Mouse (Mus musculus) large intestine, adult 2 months (tissue): ENCODE results near the gene Commd1. TPM values are rescaled to one million over a fixed set of nuclear protein-coding genes. Genes with fewer than 3 reads are reported as not detected.

Source experiments
- DNase-seq: peaks from one replicate; pipeline ENCODE4 v3.0.0-alpha.2; 2012; ENCODE audit warnings: low read depth, low spot score
- WGBS: fragments of 180-500 bp; shearing (Covaris S2); methylation state at CpG from one replicate; pipeline ENCODE4 v1.1.7; 2018; 5-methylcytosine and 5-hydroxymethylcytosine counted together
- polyA plus RNA-seq: library from polyadenylated mRNA; depleted of rRNA; stranded (reverse); fragments of >200 nt; gene quantifications from 2 replicates; pipeline ENCODE4 v1.2.3, GENCODE M21; 2012

Gene Commd1
- polyA plus RNA-seq, 1 experiment, result 18.9 TPM

DNA sequence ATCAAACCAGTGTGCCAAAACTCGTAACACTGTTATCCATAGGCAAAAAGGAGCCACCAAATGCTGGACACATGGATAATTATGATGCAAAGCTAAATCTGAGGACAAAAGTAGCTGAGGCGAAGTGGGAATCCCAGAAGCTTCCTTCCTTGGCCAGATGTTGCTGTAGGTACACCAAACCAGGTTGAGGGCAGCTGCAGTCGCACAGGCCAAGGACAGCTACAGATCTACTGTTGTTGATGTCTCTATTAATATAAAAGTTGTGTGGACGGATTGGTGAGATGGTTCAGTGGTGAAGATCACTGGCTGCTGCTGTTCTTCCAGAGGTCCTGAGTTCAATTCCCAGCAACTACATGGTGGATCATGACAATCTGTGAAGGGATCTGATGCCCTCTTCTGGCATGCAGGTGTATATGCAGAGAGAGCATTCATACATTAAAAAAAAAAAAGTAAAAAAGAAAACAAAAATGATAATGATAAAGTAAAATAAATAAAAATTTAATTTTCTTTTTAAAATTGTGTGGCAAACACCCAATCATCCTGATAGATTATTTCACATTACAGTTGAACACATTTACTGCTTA lies 24.3 kb downstream of the Commd1 start:
- no peak for DNase-seq
- 94% methylated on average over 4 of the region's 4 CpGs for WGBS

DNA sequence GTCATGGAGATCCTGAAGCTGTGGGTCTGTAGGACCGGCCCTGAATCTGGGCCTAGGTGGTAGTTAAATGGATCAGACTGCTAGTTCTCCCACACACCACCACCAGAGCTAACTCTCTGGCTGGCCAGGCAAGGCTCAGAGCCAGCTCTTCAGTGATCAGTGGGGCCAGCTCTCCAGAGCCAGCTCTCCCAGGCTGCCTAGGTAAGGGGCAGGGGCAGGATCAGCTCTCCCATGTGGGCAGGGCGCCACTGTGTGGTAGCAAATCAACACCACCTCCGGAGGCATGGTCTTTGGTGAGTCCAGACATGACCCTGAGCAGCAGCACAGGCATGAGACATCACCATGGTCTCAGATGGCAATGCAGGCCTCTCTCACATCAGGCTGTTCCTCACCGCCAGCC lies 25.4 kb downstream of the Commd1 start:
- WGBS, result 73% methylated on average over 4 of the region's 4 CpGs
- DNase-seq, result no peak

DNA sequence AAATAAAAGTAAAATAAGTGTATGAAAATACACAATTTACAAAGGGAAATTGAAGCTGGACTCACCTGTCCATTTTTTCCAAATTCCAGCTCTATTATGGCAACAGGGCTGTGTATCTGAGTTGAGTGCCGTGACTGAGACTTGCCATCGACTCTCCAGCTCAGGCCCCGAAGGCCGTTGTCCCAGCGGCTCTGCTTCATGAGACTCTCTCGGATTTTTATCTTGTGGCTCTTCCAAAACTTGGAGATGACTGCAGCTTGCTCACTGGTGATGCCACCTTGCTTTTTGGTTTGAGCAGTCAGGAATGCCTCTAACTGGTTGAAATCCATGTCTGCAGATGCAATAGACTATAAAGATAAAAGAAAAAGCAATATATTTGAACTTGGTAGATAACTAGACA lies 25.8 kb downstream of the Commd1 start:
- no peak for DNase-seq
- 96% methylated on average over 6 of the region's 6 CpGs for WGBS

GRCm38 (mm10) chr11:22952668-22953067 lies 29.5 kb downstream of the Commd1 start:
- DNase-seq, result no peak
- WGBS, result 90% methylated on average over 7 of the region's 7 CpGs

DNA sequence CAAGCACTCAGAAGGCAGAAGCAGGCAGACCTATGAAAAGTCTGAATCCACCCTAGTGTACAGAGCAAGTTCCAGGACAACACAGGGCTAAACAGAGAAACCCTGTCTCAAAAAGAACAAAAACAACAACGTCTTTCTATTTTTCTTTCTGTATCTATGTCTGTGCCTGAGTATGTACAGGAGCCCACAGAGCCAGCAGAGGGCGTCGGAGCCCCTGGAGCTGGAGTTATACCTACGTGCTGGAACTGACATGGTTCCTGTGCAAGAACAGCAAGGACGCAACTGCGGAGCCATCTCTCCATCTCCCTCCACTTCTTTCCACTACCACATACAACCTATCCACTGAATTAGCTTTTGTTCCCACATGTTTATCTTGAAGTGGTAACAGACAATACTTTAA lies 32.1 kb downstream of the Commd1 start:
- DNase-seq, result no peak
- WGBS, result 93% methylated on average over 6 of the region's 6 CpGs

DNA sequence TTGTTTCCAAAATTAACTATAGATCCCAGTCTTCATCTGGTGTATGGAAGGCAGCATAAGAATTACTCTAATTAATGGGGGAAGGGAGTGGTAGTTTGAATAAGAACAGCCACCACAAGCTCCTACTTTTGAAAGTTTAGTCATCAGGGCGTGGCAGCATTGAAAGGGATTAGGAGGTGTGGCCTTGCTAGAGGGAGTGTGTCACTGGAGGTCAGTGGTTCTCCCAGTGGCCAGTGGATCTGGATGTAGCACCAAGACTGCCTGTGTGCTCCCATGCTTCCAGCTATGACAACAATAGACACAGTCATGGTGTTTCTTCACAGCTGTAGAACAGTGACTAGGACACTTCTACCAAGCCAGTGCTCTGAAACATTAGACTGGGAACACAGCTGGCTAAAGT lies 33.1 kb downstream of the Commd1 start:
- DNase-seq, result no peak
- 88% methylated on average over 1 of the region's 1 CpGs for WGBS

DNA sequence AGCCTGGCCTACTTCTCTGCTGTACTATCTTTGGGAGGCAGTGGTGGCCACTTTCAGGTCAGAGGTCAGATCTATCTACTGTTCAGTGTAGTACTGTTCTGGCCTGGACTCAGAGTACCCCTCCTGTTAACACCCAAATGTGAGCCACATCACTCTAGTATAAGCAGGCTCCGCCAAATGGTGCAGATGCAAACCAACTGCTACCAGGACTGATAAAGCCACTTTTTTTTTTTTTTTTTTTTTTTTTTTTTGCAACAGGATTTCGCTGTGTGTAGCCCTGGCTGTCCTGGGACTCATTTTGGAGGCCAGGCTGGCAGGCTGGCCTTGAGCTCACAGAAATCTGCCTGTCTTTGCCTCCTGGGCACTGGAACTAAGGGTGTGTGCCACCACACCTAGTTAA lies 43.2 kb downstream of the Commd1 start:
- WGBS, result 88% methylated on average over 2 of the region's 2 CpGs
- no peak for DNase-seq

- DNase-seq, result no peak
- WGBS, result 94% methylated on average over 4 of the region's 4 CpGs
Observed at GRCm38 (mm10) chr11:22937716-22938316, 44.4 kb downstream of the Commd1 start.

GRCm38 (mm10) chr11:22936446-22937125 lies 45.6 kb downstream of the Commd1 start:
- no peak for DNase-seq
- WGBS, result 55% methylated on average over 5 of the region's 5 CpGs

GRCm38 (mm10) chr11:22932167-22932566 lies 50.0 kb downstream of the Commd1 start:
- DNase-seq, result no peak

DNA sequence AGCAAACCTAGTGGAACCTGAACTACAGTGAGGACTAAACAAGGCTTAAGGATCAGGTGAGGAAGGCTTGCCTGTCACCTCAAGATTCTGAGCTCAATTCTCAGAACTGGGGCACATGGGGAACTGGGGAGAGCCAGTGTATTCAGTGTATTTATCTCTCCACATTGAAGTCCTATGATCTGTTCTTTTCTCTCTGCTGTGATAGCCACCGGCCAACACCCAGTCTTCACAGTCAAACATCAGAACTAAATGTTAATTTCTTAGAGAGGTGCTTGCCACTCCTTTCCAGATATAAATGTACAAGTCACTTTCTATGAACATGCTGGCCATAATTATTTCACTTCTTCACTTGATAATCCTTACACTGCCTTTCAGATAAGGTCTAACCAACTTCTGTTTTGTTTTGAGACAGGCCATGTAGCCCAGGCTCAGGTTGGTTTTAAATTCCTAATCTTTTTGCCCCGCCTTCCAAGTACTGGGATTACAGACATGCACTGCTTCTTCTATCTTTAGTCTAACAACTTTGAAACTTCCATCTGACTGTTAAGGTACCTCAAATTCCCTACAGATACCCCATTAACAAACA lies 50.8 kb downstream of the Commd1 start:
- DNase-seq, result no peak
- WGBS, result 95% methylated on average over 2 of the region's 2 CpGs

GRCm38 (mm10) chr11:22930129-22930528 lies 52.1 kb downstream of the Commd1 start:
- no peak for DNase-seq
- WGBS, result 79% methylated on average over 2 of the region's 2 CpGs

DNA sequence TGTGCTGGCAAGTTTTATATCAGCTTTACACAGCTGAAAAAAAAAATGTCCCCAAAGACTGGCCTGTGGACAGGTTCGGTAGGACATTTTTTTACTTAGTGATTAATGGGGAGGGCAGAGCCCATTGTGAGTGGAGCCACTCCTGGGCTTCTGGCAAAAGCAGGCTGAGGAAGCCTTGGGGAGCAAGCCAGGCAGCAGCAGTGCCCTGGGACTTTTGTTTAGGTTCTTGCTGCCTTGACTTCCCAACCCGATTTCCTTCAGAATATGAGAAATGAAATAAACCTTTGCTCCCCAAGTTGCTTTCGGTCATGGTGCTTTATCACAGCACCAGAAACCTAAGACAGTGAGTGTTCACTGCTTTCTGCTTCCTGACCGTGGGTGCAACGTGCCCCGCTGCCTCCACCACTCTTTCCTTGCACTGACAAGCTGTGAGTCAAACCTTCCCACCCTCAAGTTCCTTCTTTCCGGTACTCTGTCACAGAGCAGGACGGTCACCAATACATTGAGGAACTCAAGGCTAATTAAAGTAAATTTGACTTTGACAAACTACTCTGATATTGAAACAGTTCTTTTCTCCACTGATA lies 53.5 kb downstream of the Commd1 start:
- WGBS, result 81% methylated on average over 8 of the region's 8 CpGs
- no peak for DNase-seq

DNA sequence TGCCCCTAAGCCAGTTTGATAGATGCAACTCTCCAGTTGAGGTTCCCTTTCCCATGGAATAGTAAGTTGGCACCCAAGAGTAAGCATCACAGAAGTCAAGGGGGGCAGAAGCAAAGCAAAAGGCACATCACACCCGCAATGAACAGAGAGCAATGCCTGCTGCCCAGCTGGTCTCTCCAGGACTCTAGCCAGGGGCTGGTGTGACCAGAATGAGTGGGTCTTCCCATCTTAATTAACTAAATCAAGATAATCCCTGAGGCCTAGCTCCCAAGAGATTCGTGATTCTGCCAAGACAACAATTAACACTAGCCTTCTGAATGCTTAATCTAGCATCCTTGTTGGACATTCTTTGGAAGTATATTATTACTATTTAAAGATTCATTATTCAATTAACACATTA lies 58.6 kb downstream of the Commd1 start:
- DNase-seq, result no peak
- 89% methylated on average over 2 of the region's 2 CpGs for whole genome bisulfite sequencing

- DNase-seq, result no peak
- 75% methylated on average over 2 of the region's 2 CpGs for WGBS
Observed at GRCm38 (mm10) chr11:22922546-22922945, 59.6 kb downstream of the Commd1 start.

DNA sequence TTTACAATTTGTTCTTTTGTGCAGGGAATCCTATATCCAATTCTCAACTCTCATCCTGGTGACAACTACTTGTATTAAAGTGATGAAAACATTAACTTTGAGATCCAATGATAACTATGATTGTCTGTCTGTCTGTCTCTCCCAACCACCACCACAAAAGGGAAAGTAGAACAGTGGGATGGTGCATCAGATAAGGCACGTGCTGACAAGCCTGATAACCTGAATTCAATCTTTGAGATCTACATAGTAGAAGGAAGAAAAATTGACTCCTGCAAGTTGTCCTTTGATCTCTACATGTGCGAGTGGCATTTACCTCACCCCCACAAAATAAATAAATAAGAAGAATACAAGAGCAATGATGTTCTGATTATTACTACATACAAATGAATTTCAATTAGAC lies 62.8 kb downstream of the Commd1 start:
- WGBS, result 51% methylated on average over 2 of the region's 2 CpGs
- no peak for DNase-seq

- WGBS, result 95% methylated on average over 7 of the region's 7 CpGs
Observed at GRCm38 (mm10) chr11:22917786-22918185, 64.4 kb downstream of the Commd1 start.

GRCm38 (mm10) chr11:22913744-22914143 lies 68.4 kb downstream of the Commd1 start:
- no peak for DNase-seq
- WGBS, result 88% methylated on average over 4 of the region's 4 CpGs

More at GRCm38 (mm10) chr11:22917786-22918185, 64.4 kb downstream of the Commd1 start:
- DNase-seq, result no peak

DNA sequence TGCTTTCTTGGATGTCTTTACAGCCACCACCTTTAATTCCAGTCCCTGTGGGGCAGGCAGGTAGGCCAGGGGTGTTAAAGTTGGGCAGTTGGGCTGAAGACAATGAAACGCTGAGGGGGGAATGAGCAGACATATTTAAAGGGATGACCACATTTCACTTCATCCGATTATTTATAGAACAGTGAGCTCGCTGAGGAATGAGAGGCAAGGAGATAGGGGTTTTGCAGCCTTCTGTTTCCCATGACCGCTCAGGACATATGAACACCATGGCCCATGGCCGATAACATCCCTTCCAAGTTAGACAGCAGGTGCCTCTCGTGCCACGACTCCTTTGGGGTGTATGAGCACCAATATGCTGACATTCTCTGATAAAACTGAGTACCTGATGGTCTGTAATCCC lies 70.4 kb downstream of the Commd1 start:
- WGBS, result 98% methylated on average over 7 of the region's 7 CpGs
- no peak for DNase-seq

GRCm38 (mm10) chr11:22906453-22906865 lies 75.7 kb downstream of the Commd1 start:
- DNase-seq, result no peak

DNA sequence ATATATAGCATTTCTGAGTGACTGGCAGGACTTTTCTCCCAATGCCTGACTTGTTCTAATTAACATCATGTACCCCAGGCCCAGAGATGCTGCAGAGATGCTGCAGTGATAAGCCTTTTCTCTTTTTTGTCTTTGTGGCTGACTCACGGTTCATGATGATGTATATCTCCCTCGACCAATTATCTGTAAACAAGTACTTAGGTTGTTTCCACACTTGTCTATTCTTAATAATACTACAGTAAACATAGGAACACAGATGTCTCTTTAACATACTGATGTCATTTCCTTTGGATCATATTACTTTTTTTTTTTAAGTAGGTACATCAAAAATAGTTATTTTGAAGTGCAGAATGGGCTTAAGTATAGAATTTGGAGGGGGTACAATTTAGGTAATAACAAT lies 79.3 kb downstream of the Commd1 start:
- WGBS, result 65% methylated on average over 2 of the region's 2 CpGs
- DNase-seq, result no peak
